Mouse (Mus musculus): ENCODE measurements around the gene Rnf41. TPM values are rescaled to one million over a fixed set of nuclear protein-coding genes. Genes with fewer than 3 reads are reported as not detected.
A peak's percentile ranks its signal among the peaks of the same experiment; 100 is the strongest.

Gene Rnf41
- polyA plus RNA-seq, 1 experiment from 2014 or later: 33.2 TPM

DNA sequence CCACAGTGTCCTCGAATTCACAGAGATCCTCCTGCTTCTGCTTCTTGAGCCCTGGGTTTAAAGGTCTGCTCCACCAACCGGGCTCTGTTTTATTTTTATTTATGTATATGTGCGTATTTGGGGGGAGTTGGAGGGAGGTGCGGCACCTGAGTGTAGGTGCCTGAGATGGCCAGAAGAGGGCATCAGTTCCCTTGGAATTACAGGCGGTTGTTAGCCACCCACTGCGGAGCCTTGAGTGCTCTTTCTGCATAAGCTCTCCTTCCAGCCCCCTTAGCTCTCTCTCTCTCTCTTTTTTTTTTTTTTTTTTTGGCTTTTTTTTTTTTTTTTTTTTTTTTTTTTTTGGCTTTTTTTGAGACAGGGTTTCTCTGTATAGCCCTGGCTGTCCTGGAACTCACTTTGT, 37.1 kb upstream of the Rnf41 start:
- H3K4me2 ChIP-seq: no peak overlapping the region
- WGBS: 77% methylated on average over 6 of the region's 6 CpGs
- H3K4me3 ChIP-seq (replicated peaks): no peak overlapping the region
- H3K27me3 ChIP-seq (replicated peaks): no peaks in the 10 kb centered on the region
- peaks cover 3% of the 10 kb centered on the region; the same call in 1 of the 2 replicates for H3K36me3 ChIP-seq
- H3K4me1 ChIP-seq: peaks cover 22% of the 10 kb centered on the region
- H3K9ac ChIP-seq: no peak overlapping the region
- no peaks in the 10 kb centered on the region for H3K9me3 ChIP-seq
- H3K27ac ChIP-seq: no peak overlapping the region
- no peak for ATAC-seq (ENCODE audit: insufficient read depth, low FRiP score, low read depth)

DNA sequence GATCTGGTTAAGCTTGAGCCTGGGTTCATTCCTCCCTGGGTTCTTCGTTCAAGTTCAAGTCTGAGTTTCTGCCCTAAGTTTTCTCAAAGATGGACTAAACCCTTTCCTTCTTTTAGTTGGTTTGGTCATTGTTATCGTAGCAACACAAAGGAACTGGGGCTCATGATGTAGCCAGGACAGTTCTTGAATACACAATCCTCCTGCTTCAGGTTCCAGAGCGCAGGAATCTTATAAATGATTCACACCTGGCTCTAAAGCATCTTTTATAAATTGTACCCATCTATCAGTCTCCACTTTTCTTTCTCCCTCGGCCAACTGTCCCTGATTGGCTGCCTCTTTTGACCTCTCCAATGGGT, 35.4 kb upstream of the Rnf41 start:
- ATAC-seq (ENCODE audit: insufficient read depth, low FRiP score, low read depth): no peak
- no peak overlapping the region; the same call in 1 of the 2 replicates for H3K9ac ChIP-seq
- WGBS: 51% methylated on average over 4 of the region's 4 CpGs
- H3K4me3 ChIP-seq (replicated peaks): peak overlapping the region; percentile 61
- peak overlapping the region; percentile 80 for H3K4me2 ChIP-seq
- no peaks in the 10 kb centered on the region for H3K9me3 ChIP-seq
- H3K27me3 ChIP-seq (replicated peaks): no peaks in the 10 kb centered on the region
- H3K36me3 ChIP-seq: peaks cover 16% of the 10 kb centered on the region; the same call in 1 of the 2 replicates
- peak overlapping the region; percentile 91 for H3K27ac ChIP-seq
- peaks cover 19% of the 10 kb centered on the region for H3K4me1 ChIP-seq

DNA sequence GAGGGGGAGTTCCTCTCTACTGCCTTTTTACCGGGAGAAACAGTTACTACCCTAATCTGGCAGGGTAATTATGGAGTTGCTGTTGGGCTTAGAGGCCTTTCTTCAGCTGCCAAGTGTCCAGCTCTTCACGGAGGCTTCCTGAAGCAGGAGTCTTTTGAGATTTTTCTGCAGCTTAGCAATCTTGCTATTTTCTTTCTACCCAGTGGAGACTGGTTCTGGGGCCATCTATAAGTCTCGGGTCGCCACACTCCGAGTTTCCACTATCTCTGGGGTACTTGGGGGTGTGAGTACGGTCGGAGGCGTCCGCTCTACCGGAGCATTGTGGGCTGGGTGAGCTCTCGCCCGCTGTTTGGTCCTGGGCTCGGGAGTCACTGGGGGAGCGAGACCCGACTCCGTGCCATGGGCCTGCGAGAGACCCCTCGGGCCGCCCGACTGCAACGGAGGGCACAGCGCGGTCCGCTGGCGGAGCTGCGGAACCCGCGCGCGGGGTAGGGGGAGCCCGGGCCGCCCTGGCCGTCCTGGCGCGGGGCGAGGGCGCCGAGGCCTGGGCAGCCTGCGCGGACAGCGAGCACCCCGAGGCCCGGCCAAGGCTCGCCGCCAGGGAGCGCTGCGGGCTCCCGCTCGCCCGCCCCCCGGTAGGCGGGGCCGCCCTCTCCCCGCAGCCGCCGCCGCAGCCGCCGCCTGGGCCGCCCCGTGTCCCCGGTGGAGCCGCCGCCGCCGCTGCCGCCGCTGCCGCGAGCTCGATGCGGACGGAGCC, 34.8 kb upstream of the Rnf41 start, which contains the start of gene Ankrd52:
Ankrd52 (plus strand) TSS at position 661 of the 757 bp plus-strand sequence.
- H3K9ac ChIP-seq: peak within 1 kb of the TSS; percentile 89
- under 1% methylated on average over 71 of the region's 73 CpGs for WGBS
- H3K4me2 ChIP-seq: peak within 1 kb of the TSS; percentile 80
- peak; percentile 91 for ATAC-seq (ENCODE audit: insufficient read depth, low FRiP score, low read depth)
- peak within 1 kb of the TSS; percentile 61 for H3K4me3 ChIP-seq (replicated peaks)
- peaks cover 20% of the 10 kb centered on the region; the same call in 1 of the 2 replicates for H3K36me3 ChIP-seq
- H3K27me3 ChIP-seq (replicated peaks): no peaks in the 10 kb centered on the region
- no peaks in the 10 kb centered on the region for H3K9me3 ChIP-seq
- H3K27ac ChIP-seq: peak within 1 kb of the TSS; percentile 91
- peaks cover 19% of the 10 kb centered on the region for H3K4me1 ChIP-seq

DNA sequence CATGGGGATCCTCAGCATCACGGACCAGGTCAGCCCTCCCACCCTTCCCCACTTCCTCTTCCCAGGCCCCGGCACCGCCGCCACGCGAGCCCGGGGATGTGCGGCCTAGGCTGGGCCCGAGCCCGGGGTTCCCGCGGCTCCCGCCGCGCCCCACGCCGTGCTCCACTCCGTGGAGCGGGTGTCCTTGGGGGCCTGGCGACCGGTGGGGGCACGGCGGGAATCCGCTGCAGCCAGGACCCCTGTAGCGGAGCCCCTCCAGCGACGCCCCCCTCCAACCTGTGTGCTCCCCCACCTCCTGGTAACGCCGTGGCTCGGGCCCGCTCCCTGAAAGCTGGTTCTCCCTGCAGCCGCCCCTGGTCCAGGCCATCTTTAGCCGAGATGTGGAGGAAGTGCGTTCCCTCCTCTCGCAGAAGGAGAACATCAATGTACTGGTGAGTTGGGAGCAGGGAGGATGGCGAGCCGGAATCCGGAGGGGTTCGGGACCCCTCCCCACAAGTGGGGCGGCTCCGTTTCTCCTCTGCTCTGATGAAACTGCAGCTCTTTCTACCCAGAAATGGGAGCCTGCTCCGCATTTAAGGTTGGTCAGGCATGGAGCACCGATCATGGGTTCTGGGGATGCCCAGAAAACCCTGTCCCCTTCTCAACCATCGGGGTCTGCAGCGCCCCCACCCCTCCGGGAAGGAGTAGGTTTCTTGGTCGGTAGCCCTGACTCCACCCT, 34.1 kb upstream of the Rnf41 start:
- peak overlapping the region; percentile 91 for H3K27ac ChIP-seq
- no peaks in the 10 kb centered on the region for H3K27me3 ChIP-seq (replicated peaks)
- H3K36me3 ChIP-seq: peaks cover 28% of the 10 kb centered on the region; the same call in 1 of the 2 replicates
- H3K9me3 ChIP-seq: no peaks in the 10 kb centered on the region
- peak overlapping the region; percentile 70 for H3K9ac ChIP-seq
- under 1% methylated on average over 41 of the region's 47 CpGs for WGBS
- peaks cover 19% of the 10 kb centered on the region for H3K4me1 ChIP-seq
- H3K4me2 ChIP-seq: peak overlapping the region; percentile 68
- H3K4me3 ChIP-seq (replicated peaks): peak overlapping the region; percentile 61
- peak; percentile 67 for ATAC-seq (ENCODE audit: insufficient read depth, low FRiP score, low read depth)

DNA sequence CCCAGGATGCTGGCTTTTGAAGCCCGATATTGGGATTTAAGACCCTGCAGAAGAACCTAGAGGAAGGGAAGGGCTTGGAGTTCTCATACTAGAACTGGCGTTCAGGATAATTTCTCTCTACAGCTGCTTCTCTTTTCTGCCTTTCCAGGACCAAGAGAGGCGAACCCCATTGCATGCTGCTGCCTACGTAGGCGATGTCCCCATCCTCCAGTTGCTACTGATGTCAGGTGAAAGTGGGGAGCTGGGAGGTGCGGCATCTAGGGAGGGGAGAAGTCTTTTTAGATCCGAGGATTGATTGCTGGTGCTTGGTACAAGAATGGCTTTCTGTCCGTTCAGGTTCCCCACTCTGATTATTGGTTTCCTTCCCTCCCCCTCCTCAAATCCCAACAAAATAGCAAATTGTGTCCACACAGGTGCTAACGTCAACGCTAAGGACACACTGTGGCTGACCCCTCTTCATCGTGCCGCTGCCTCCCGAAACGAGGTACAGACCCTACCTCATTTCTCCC, 33.5 kb upstream of the Rnf41 start:
- Histone ChIP-seq H3K27me3 (replicated peaks) (no peaks in the 10 kb centered on the region), H3K9ac (peak overlapping the region; percentile 70), H3K9me3 (no peaks in the 10 kb centered on the region), H3K4me2 (peak overlapping the region; percentile 68), H3K27ac (peak overlapping the region; percentile 91; the same call in 1 of the 2 replicates), H3K4me1 (peaks cover 19% of the 10 kb centered on the region), H3K4me3 (replicated peaks) (peak overlapping the region; percentile 61), H3K36me3 (peaks cover 31% of the 10 kb centered on the region; the same call in 1 of the 2 replicates)
- no peak for ATAC-seq (ENCODE audit: insufficient read depth, low FRiP score, low read depth)
- WGBS: 51% methylated on average over 14 of the region's 14 CpGs

DNA sequence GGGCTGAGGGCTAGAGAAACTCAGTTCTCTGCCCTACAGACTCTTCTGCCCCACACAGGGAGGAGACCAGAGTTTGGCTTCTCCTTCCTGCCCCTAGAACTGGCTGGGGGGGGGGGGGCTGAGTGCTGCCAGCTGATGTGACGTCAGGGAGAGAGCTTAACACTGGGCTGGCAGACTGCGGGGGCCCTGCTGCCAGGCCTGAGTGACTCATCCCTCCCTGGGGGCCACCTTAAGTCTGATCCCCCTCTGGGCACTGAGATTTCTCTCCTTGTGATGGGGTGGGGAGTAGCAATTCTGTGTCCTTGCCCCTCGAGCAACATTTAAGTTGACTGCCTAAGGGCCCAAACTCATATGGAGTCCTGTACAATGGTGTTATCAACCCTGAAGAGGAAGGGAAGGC, 33.0 kb upstream of the Rnf41 start:
- no peaks in the 10 kb centered on the region for H3K27me3 ChIP-seq (replicated peaks)
- H3K27ac ChIP-seq: no peak overlapping the region
- H3K9ac ChIP-seq: no peak overlapping the region
- ATAC-seq (ENCODE audit: insufficient read depth, low FRiP score, low read depth): no peak
- H3K36me3 ChIP-seq: peaks cover 32% of the 10 kb centered on the region
- peak overlapping the region; percentile 61; the same call in 1 of the 2 replicates for H3K4me3 ChIP-seq (replicated peaks)
- H3K4me2 ChIP-seq: peak overlapping the region; percentile 68
- peaks cover 19% of the 10 kb centered on the region for H3K4me1 ChIP-seq
- 70% methylated on average over 3 of the region's 3 CpGs for WGBS
- H3K9me3 ChIP-seq: no peaks in the 10 kb centered on the region

DNA sequence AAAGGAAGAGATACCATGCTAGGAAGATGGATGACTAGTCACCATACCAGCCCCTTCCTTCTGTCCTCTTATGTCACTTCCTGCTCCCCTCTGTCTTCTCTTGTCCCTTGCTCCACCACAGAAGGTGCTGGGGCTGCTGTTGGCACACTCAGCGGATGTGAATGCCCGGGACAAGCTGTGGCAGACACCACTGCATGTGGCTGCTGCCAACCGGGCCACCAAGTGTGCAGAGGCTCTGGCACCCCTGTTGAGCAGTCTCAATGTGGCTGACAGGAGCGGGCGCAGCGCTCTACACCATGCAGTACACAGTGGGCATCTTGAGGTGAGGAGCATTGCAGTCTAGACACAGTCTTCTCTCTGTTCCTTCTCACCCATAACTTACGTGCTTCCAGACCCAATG, 32.2 kb upstream of the Rnf41 start:
- H3K4me3 ChIP-seq (replicated peaks): no peak overlapping the region
- ATAC-seq (ENCODE audit: insufficient read depth, low FRiP score, low read depth): no peak

DNA sequence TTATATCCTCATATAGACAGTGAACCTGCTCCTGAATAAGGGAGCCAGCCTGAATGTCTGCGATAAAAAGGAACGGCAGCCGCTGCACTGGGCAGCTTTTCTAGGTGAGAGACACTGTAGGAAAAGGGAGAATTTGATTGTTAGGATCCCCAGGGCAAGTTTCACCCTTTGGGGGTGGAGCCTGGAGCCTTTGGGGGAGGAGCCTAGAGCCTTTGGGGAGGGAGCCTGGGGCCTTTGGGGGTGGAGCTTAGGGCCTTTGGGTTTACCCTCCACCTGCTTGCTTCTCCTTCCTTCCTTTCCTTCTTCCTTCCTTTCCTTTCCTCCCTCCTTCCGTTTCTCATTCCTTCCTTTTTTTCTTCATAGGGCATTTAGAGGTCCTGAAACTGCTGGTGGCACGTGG, 30.9 kb upstream of the Rnf41 start:
- H3K36me3 ChIP-seq: peaks cover 48% of the 10 kb centered on the region

More for the DNA sequence above, 32.2 kb upstream of the Rnf41 start:
- H3K27me3 ChIP-seq (replicated peaks): no peaks in the 10 kb centered on the region
- H3K27ac ChIP-seq: no peak overlapping the region
- H3K9me3 ChIP-seq: no peaks in the 10 kb centered on the region
- H3K9ac ChIP-seq: no peak overlapping the region
- peaks cover 19% of the 10 kb centered on the region for H3K4me1 ChIP-seq
- no peak overlapping the region for H3K4me2 ChIP-seq
- 94% methylated on average over 7 of the region's 7 CpGs for WGBS
- H3K36me3 ChIP-seq: peaks cover 39% of the 10 kb centered on the region

DNA sequence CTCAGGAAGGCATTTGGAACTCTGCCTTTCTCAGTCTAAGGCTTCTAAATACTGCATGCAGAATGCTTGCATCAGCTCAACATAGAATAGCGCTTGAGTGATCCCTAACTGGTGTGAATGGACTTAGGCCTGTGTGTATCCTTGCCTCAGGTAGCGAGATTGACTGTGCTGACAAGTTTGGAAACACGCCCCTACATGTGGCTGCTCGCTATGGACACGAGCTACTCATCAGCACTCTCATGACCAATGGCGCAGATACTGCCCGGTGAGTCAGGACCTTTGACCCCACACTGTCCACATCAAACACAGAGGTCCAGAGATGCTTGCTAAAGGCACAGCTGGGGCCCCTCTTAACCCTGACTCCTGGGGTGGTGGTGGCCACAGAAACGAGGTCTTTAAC, 29.0 kb upstream of the Rnf41 start:
- Histone ChIP-seq H3K4me3 (replicated peaks) (no peak overlapping the region), H3K27me3 (replicated peaks) (no peaks in the 10 kb centered on the region), H3K36me3 (peaks cover 63% of the 10 kb centered on the region), H3K4me2 (no peak overlapping the region), H3K9ac (no peak overlapping the region), H3K27ac (no peak overlapping the region), H3K4me1 (peaks cover 14% of the 10 kb centered on the region), H3K9me3 (no peaks in the 10 kb centered on the region)
- ATAC-seq (ENCODE audit: insufficient read depth, low FRiP score, low read depth): no peak
- 83% methylated on average over 8 of the region's 8 CpGs for WGBS

More for the DNA sequence above, 30.9 kb upstream of the Rnf41 start:
- Histone ChIP-seq H3K4me2 (no peak overlapping the region), H3K4me3 (replicated peaks) (no peak overlapping the region), H3K9me3 (no peaks in the 10 kb centered on the region), H3K9ac (no peak overlapping the region), H3K4me1 (peaks cover 19% of the 10 kb centered on the region), H3K27ac (no peak overlapping the region), H3K27me3 (replicated peaks) (no peaks in the 10 kb centered on the region)
- WGBS: 87% methylated on average over 5 of the region's 5 CpGs
- ATAC-seq (ENCODE audit: insufficient read depth, low FRiP score, low read depth): no peak

DNA sequence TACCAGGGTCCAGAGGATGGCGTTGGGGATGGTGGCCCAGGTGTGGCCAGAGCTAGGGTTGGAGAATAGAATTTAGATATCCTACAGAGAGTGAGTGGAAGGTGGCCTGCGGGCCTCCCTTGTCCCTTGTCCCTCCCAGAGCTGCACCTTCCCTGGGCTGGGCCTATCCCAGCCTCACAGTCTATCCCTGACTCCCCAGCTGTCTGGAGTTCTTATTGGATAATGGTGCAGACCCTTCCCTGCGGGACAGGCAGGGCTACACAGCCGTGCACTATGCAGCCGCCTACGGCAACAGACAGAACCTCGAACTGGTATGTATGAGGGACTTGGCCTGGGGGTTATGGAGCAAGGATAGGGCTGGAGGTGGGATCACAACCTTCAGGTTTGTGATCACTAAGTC, 25.6 kb upstream of the Rnf41 start:
- H3K27ac ChIP-seq: no peak overlapping the region
- 91% methylated on average over 7 of the region's 7 CpGs for WGBS
- H3K9ac ChIP-seq: no peak overlapping the region
- H3K4me3 ChIP-seq (replicated peaks): no peak overlapping the region
- H3K36me3 ChIP-seq: peaks cover 80% of the 10 kb centered on the region
- no peaks in the 10 kb centered on the region for H3K4me1 ChIP-seq
- H3K4me2 ChIP-seq: no peak overlapping the region
- H3K27me3 ChIP-seq (replicated peaks): no peaks in the 10 kb centered on the region
- no peak for ATAC-seq (ENCODE audit: insufficient read depth, low FRiP score, low read depth)
- H3K9me3 ChIP-seq: no peaks in the 10 kb centered on the region

DNA sequence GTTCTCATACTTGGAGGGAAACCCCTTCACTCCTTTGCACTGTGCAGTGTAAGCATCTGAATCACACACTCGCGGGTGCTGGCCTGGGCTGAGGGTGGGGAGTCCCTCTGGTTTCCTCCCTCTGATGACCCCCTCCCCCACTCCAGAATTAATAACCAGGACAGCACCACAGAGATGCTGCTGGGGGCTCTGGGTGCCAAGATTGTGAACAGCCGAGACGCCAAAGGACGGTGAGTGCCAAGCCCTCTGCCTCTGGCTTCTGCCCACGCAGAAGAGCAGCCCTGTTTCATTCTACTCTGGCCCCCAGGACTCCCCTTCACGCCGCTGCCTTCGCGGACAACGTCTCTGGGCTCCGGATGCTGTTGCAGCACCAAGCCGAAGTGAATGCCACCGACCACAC, 22.5 kb upstream of the Rnf41 start:
- ATAC-seq (ENCODE audit: insufficient read depth, low FRiP score, low read depth): no peak
- no peak overlapping the region for H3K9ac ChIP-seq
- 92% methylated on average over 14 of the region's 14 CpGs for WGBS

DNA sequence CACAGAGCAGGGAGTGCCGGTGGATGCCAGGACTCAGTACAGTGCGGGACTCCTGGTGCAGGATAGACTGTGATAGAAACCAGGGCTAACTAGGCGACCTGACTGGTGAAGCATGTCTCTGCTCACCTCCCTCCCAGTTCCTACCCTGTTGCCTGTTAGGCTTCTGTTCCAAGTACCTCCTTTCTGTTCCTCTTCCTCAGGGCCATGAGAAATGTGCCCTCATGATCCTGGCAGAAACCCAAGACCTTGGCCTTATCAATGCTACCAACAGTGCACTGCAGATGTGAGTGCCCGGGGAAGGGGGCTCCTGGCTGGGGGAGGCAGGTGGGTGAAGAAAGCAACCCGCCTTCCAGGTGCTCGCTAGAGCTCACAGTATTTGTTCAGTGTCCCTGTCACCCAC, 21.9 kb upstream of the Rnf41 start:
- peaks cover 84% of the 10 kb centered on the region for H3K36me3 ChIP-seq
- peak; percentile 24; the same call in 1 of the 2 replicates for ATAC-seq (ENCODE audit: insufficient read depth, low FRiP score, low read depth)
- 84% methylated on average over 6 of the region's 6 CpGs for WGBS

More for the DNA sequence above, 22.5 kb upstream of the Rnf41 start:
- H3K27ac ChIP-seq: no peak overlapping the region
- no peaks in the 10 kb centered on the region for H3K9me3 ChIP-seq
- no peaks in the 10 kb centered on the region for H3K27me3 ChIP-seq (replicated peaks)
- no peaks in the 10 kb centered on the region for H3K4me1 ChIP-seq
- H3K36me3 ChIP-seq: peaks cover 82% of the 10 kb centered on the region
- no peak overlapping the region for H3K4me2 ChIP-seq
- H3K4me3 ChIP-seq (replicated peaks): no peak overlapping the region

More for the DNA sequence above, 21.9 kb upstream of the Rnf41 start:
- Histone ChIP-seq H3K27ac (no peak overlapping the region), H3K27me3 (replicated peaks) (no peaks in the 10 kb centered on the region), H3K4me2 (no peak overlapping the region), H3K4me3 (replicated peaks) (no peak overlapping the region), H3K9ac (no peak overlapping the region), H3K4me1 (no peaks in the 10 kb centered on the region), H3K9me3 (no peaks in the 10 kb centered on the region)
